Mouse (Mus musculus): Measurements from ENCODE around the gene Clip2.
"Not testable (repeated sequence)": the region's sequence is repeated elsewhere in the genome, so short reads cannot be mapped to it uniquely, and the experiment has no call there.

Gene Clip2

GRCm38 (mm10) chr5:134488042-134488441 lies 64.2 kb downstream of the Clip2 start:
- peak; percentile 5 for DNase-seq

GRCm38 (mm10) chr5:134485900-134486665 lies 66.2 kb downstream of the Clip2 start:
- DNase-seq = peak; percentile 36

- DNase-seq = no peak
These were observed 67.0 kb downstream of the Clip2 start for GRCm38 (mm10) chr5:134485183-134485730.

- no peak for DNase-seq
These were observed 68.9 kb downstream of the Clip2 start for GRCm38 (mm10) chr5:134483291-134483690.

GRCm38 (mm10) chr5:134482331-134482730 lies 69.9 kb downstream of the Clip2 start:
- DNase-seq = no peak

GRCm38 (mm10) chr5:134478886-134479285 lies 73.3 kb downstream of the Clip2 start:
- DNase-seq = not testable (repeated sequence)

GRCm38 (mm10) chr5:134475686-134476085 lies 76.5 kb downstream of the Clip2 start:
- not testable (repeated sequence) for DNase-seq

GRCm38 (mm10) chr5:134475006-134475605 lies 77.1 kb downstream of the Clip2 start:
- DNase-seq = no peak

GRCm38 (mm10) chr5:134473902-134474301 lies 78.3 kb downstream of the Clip2 start:
- DNase-seq = no peak

GRCm38 (mm10) chr5:134470538-134471169 lies 81.6 kb downstream of the Clip2 start:
- no peak for DNase-seq

- no peak for DNase-seq
These were observed 82.6 kb downstream of the Clip2 start for GRCm38 (mm10) chr5:134469559-134470150.

- no peak for DNase-seq
These were observed 84.0 kb downstream of the Clip2 start for GRCm38 (mm10) chr5:134468158-134468765.

- DNase-seq = no peak
These were observed 85.1 kb downstream of the Clip2 start for GRCm38 (mm10) chr5:134467030-134467549.

- DNase-seq = no peak
These were observed 85.8 kb downstream of the Clip2 start for GRCm38 (mm10) chr5:134466296-134467029.

GRCm38 (mm10) chr5:134465197-134465596 lies 87.0 kb downstream of the Clip2 start:
- no peak for DNase-seq

GRCm38 (mm10) chr5:134464225-134464624 lies 88.0 kb downstream of the Clip2 start:
- DNase-seq = no peak

GRCm38 (mm10) chr5:134462731-134463130 lies 89.5 kb downstream of the Clip2 start:
- no peak for DNase-seq

GRCm38 (mm10) chr5:134462316-134462715 lies 89.9 kb downstream of the Clip2 start:
- no peak for DNase-seq

- no peak for DNase-seq
These were observed 91.7 kb downstream of the Clip2 start for GRCm38 (mm10) chr5:134460546-134460945.

- no peak for DNase-seq
These were observed 93.1 kb downstream of the Clip2 start for GRCm38 (mm10) chr5:134459096-134459495.

GRCm38 (mm10) chr5:134458416-134458815 lies 93.8 kb downstream of the Clip2 start:
- no peak for DNase-seq

GRCm38 (mm10) chr5:134457371-134457770 lies 94.9 kb downstream of the Clip2 start:
- DNase-seq = no peak
